Mouse (Mus musculus) right cerebral cortex, adult 2 months (tissue): ENCODE measurements around the gene Syt13.

ENCODE experiments used
- DNase-seq, 2 experiments: peaks; one replicate each; pipeline ENCODE4 v3.0.0; 2021 to 2022; ENCODE audit warnings: low spot score in 2 of 2

The Syt13 gene

DNA sequence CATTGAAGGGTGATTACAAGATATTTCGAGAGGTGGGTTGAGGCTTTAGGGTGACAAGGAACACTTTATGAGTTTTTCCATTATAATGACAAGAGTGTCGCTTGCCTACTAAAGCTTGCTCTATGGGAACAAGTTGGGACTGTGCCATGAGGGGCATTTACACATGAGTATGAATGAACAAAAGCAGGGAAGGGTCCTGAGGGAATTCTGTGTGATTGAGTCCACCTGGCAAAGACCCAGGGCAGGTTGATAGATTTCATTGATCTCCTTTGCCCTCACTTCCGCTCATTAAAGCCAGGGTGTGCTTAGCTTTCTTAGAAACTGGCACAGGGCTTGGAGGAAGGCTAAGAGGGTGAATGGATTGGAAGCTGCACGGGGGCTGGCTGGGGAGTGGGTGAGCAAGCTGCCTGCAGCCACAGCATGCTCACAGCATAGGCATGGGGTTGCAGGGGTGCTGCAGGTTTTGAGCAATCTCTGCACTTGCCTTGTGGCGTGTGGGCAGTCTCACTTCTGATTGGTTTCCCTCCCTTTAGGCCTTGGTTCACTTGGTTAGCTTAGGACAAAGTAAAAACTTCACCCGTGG, 9.9 kb downstream of the Syt13 start:
- DNase-seq: no peak

DNA sequence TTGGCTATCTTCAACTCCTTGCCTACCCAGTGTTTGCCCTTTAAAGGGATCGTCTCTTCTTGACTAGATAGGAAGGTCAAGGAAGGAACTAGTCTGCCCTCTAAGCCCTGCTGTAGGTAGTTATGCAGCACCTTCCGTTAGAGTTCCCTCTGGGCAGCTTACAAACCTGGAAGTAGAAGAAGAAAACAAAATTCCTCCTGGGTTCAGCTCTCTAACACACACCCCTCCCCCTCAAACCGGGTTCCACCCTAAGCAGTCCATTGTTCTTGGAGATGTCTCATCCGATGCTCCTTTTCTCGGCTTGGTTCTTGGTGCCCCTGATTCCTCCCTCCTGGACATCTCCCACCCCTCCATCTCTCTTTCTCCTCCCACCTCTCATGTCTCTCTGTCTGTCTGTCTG, 14.8 kb downstream of the Syt13 start:
- no peak for DNase-seq

DNA sequence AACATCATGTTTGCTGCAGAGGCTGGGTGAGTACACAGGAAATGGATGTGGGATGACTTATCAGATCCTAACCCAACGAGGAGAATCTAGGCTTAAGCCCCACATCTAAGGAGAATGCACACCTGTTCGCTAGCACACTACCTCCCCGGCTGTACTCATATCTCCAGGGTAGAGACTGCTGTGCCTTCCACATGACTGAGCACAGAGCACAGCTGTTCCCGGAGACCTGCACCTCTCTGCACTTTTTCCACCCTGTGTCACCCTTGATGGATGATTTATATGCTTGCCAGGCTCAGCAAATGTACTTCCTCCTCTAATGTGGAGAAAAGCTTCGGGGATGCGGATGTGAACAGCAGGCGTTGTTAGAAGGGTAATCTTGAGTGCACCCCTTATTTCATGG, 16.2 kb downstream of the Syt13 start:
- DNase-seq: no peak

DNA sequence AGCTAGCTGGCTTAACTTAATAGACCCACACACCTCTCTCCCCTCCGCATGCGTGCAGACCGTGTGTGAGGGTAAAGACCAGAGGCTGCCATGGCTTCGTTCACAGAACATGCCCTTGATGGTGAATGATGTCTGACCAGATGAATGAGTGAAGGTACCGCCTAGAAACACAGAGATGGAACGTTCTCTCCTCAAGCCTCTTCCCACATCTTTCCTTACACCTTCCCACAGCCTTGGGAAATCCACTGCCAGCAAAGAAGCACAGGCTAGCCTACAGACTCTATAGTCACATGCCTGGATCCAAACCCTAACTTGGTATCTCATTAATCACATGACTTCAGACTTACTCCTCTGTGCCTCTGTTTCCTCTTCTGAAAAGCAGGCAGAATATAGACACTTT, 18.5 kb downstream of the Syt13 start:
- no peak for DNase-seq

DNA sequence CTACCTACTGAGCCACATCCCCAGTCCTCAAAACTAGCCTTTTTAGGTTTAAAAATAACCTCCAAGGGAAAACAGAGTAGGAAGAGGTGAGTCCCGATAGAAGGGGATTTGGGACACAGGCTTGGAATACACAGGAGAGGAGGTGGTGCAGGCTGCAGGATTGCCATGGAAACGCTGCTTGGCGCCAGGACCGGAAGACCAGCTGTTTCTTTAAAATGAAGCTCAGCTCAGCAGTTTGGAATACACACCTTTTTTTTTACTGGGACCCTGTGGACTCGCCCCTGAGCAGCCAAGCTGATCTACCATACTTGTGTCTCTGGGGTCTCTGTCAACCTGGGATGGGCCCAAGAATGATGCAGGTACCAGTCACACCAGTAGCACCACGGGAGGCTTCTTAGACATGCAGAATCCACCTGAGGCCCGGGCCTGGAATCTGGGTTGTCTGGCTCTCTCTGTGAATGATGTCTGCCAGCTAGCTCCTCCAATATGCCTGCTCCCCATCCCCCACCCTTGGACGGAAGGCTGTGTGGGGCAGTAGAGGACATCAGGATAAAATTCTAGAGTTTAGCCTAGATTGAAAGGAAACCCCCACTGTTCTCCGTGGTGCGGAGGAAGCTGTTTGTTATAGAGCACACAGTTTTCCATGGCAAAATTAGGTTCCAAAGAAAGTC, 19.5 kb downstream of the Syt13 start:
- peak; percentile 78 to 85 for DNase-seq

DNA sequence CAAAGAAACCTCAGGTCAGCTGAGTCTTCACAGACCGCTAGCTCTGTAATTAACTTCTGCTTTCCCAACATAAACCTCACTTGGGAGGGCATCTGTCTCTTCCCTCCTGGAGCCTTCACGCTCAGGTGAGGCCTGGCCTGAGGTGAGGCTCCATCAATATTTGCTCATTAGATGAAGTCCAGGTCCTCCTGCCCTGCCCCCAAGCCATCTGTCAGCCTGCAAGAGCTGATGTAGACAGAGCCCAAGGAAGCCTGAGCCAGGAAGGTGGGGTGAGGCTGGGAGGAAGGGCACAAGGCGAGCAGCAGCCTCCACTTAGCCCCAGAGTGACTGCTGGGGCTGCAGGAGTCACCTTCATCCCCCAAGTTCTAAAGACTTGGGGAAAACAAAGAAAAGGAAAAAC, 20.6 kb downstream of the Syt13 start:
- DNase-seq: no peak

- DNase-seq: no peak
Measured at GRCm38 (mm10) chr2:92938063-92938462, 23.2 kb downstream of the Syt13 start.

DNA sequence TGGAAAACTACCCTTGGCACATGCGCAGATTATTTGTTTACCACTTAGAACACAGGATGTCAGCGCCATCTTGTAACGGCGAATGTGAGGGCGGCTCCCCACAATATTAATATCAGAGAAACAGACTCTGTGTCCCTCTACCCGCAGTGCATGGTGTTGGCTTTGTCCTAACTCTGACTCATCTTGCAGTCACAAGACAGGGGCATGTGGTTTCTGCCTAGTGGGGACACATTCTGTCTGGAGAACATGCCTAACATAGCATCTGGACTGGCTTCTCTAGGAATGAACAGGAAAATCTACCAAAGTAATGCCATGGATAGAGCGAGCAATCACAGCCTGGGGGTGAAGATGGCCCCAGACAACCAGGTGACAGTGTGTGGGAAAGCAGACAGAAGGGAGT, 23.9 kb downstream of the Syt13 start:
- DNase-seq: no peak

- no peak for DNase-seq
Measured at GRCm38 (mm10) chr2:92940963-92941362, 26.1 kb downstream of the Syt13 start.

GRCm38 (mm10) chr2:92941463-92941862, 26.6 kb downstream of the Syt13 start:
- no peak for DNase-seq

DNA sequence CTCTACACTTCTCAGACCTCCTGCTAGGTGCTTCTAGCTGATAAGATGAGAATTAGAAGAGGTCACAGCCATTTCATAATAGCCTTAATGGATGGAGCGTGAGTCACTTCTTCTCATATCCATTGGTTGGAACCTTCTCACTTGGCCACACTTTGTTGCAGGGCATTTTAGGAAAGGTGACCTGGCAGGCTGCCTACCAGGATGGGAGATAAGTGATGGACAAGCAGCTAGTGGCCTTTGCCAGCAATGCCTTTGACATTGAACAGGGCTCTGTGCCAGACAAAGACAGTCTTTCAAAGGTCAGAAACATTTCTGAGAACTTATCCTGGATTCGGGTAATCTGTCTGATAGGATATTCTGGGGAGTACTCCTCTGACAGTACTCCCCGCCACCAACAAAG, 28.5 kb downstream of the Syt13 start:
- DNase-seq: no peak

- DNase-seq: no peak
Measured at GRCm38 (mm10) chr2:92944356-92944755, 29.5 kb downstream of the Syt13 start.

DNA sequence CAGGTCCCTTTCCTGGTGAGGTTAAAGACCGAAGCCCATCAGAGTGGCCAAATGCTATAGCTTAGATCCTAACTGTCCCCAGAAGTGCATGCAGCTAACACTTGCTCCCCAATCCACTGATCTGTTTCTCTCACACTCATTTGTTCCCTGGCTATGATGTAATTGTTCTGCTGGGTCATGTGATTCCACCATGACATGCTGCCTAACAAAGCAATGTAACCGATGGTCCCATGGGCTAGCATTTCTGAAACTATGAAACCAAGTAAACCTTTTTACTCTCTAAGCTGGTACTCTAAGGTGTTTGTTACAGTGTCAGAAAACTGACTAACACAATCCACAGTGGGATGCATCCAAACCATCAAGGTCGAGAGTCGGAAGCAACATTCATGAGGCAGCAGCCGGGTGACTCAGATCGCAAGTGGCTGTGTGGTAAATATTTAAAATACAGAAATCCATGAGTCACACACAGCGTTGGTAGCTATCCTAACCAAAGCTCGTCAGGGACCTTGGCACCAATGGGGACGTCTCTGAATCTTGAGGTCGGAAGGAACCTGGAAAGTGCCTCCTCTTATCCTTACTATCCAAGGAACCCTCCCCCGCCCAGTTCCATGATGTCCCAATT, 30.3 kb downstream of the Syt13 start:
- no peak for DNase-seq

DNA sequence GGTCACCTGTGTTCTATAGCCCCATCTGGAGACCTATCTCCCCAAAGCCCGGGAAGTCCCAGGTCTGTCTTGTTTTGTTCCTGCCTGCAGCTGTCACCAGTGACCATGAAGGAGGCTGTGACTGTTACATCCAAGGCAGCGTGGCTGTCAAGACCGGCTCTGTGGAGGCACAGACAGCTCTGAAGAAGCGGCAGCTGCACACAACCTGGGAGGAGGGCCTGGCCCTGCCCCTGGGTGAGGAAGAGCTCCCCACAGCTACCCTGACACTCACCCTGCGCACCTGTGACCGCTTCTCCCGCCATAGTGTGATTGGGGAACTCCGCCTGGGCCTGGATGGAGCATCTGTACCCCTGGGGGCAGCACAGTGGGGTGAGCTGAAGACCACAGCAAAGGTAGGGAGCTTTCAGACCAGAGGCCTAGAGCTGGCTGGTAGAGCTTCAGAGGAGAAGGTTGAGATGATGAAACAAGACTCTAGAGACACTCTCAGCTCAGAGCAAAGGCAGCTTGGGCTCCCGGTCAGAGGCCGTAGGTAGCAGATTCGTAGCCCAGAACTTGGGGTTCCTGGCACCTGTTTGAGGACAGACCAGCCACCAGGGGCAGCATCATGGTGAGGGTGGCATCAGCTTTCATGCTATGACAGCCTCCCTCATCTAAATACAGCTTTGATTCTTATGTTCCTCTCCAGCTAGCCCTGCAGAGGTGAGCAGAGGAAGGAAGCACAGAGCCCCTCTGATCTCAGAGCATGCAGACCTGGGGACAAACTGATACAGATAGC, 31.1 kb downstream of the Syt13 start:
- DNase-seq: no peak

DNA sequence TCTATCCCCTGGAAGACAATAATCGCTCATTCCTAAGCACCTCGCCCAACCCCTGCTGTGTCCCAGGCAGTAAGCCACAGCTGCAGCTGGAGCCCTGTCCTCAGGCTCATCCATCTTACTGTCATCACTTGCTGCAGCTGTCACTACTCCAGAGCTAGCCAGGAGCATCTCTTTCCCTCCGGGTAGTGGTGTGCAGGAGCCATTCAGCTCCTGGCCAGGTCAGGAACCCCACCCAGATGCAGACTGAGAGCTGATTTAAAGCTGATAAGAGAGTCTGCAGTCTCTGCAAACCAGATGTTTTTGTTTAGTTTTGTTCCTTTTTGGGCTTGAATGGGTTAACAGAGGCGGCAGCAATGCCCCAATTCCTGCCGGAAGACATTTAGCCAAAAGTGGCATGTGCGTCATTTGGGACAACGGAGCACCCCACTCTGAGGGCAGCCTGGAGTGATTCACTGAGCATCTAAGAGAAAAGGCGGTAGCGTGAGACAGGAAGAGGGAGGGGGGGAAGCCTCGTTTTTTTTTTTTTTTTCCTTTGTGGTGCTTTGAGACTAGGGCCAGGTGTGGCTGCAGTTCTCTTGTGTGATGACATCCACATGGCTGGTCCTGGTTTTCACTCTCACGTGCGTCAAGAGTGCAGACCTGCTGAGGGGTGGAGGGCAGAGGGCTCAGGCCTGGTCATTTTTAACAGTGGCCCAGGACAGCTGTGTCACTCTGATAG, 33.2 kb downstream of the Syt13 start:
- peak in 1 of 2 experiments; percentile 49 for DNase-seq

DNA sequence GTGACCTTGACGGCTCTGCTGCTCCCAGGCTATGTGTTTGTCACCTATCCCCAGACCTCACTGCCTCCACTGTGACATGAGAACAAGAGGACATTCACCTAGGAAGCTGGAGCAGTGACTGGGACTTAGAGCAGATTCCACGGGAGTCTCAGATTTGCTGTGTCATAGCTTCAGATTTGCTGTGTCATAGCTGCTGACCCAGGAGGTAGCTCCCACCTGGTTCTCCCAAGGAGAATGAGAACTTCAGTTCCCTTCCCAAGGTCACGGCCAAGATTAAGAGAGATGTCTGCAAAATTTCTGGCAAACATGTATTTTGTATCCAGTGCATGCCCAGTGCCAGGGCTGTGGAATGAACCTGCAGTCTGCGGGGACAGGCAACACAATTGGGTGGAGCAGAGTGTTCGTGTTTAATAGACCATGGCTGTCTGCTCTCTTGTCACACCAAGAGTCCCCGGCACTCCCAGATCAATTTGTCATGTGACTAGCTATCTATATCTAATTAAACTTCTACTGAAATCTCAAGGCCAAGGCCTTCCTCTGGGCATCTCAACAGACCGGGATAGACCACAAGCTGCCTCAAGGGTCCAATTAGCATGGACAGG, 33.9 kb downstream of the Syt13 start:
- no peak for DNase-seq

GRCm38 (mm10) chr2:92949518-92949917, 34.6 kb downstream of the Syt13 start:
- DNase-seq: no peak

- no peak for DNase-seq
Measured at GRCm38 (mm10) chr2:92953450-92953849, 38.6 kb downstream of the Syt13 start.

- peak; percentile 81 to 84 for DNase-seq
Measured at GRCm38 (mm10) chr2:92954404-92955114, 39.7 kb downstream of the Syt13 start.

DNA sequence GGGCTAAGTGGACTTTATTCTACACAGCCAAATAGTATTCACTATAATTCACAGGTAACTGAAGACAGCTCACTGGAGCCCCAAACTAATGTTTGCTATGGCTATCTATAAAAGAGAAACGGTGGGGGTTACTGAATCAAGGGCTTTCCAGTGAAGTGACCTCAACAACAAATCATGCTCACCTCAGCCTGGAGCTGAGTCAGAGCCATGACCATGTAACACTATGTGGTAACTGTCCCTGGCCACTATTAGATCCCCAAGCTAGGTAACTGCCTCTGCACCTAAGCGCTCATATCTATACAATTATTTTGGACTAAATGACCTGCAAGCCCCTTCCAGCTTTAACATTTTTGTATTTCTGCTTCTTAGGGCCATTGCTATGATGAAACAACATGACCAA, 42.0 kb downstream of the Syt13 start:
- no peak for DNase-seq

GRCm38 (mm10) chr2:92958640-92959039, 43.7 kb downstream of the Syt13 start:
- DNase-seq: peak in 1 of 2 experiments; percentile 55
